Mouse (Mus musculus): ENCODE results near the gene Col18a1. TPM values are rescaled to one million over a fixed set of nuclear protein-coding genes. Genes with fewer than 3 reads are reported as not detected.

Col18a1 gene
- polyA plus RNA-seq, 1 experiment = 402 TPM

GRCm38 (mm10) chr10:77129637-77130410 lies 36.5 kb downstream of the Col18a1 start:
- H3K36me3 ChIP-seq (ENCODE audit: control insufficient read depth, insufficient read depth) = no peaks in the 10 kb centered on the region
- no peaks in the 10 kb centered on the region for H3K27me3 ChIP-seq (ENCODE audit: control insufficient read depth, insufficient read depth, insufficient read length)
- H3K79me2 ChIP-seq (ENCODE audit: control insufficient read depth, insufficient read depth) = peaks cover 84% of the 10 kb centered on the region

GRCm38 (mm10) chr10:77127926-77128325 lies 38.4 kb downstream of the Col18a1 start:
- Histone ChIP-seq H3K79me2 (ENCODE audit: control insufficient read depth, insufficient read depth) (peaks cover 80% of the 10 kb centered on the region), H3K4me2 (ENCODE audit: low read depth) (no peak overlapping the region), H3K36me3 (ENCODE audit: control insufficient read depth, insufficient read depth) (peaks cover 2% of the 10 kb centered on the region), H3ac (ENCODE audit: control insufficient read depth, insufficient read length) (no peak overlapping the region), H3K4me3 (no peak overlapping the region), H3K27me3 (ENCODE audit: control insufficient read depth, insufficient read depth, insufficient read length) (no peaks in the 10 kb centered on the region)
- TF ChIP-seq MYOG (IDR thresholded peaks at IDR 0.05; ENCODE audit: control insufficient read depth in 1 of 3, insufficient read depth in 1 of 3, insufficient read length in 2 of 3, low read depth in 2 of 3) (peak in 1 of 3 experiments; percentile 22), REST (IDR thresholded peaks at IDR 0.05; ENCODE audit: insufficient read depth, insufficient read length) (no peak), POLR2AphosphoS2 (IDR thresholded peaks at IDR 0.05; ENCODE audit: insufficient read length, low read depth) (peak; percentile 27), TCF12 (IDR thresholded peaks at IDR 0.05; ENCODE audit: insufficient read depth, poor library complexity, severe bottlenecking) (no peak), MYOD1 (IDR thresholded peaks at IDR 0.05; ENCODE audit: control insufficient read depth in 1 of 3, insufficient read length in 2 of 3, low read depth in 2 of 3) (no peak)

More at GRCm38 (mm10) chr10:77129637-77130410, 36.5 kb downstream of the Col18a1 start:
- Histone ChIP-seq H3ac (ENCODE audit: control insufficient read depth, insufficient read length) (no peak overlapping the region), H3K4me3 (no peak overlapping the region), H3K4me2 (ENCODE audit: low read depth) (peak overlapping the region; percentile 55)
- TF ChIP-seq CEBPB (IDR thresholded peaks at IDR 0.05; ENCODE audit: insufficient read depth, poor library complexity, severe bottlenecking) (no peak), REST (IDR thresholded peaks at IDR 0.05; ENCODE audit: insufficient read depth, insufficient read length) (no peak), SRF (IDR thresholded peaks at IDR 0.05; ENCODE audit: control insufficient read depth, insufficient read length, low read depth) (no peak), MYOG (IDR thresholded peaks at IDR 0.05; ENCODE audit: control insufficient read depth in 1 of 3, insufficient read depth in 1 of 3, insufficient read length in 2 of 3, low read depth in 2 of 3) (peak in 2 of 3 experiments; percentile 94 to 97), MAX (IDR thresholded peaks at IDR 0.05; ENCODE audit: low read depth) (no peak), TCF3 (IDR thresholded peaks at IDR 0.05; ENCODE audit: insufficient read length, low read depth) (peak; percentile 99), POLR2A (IDR thresholded peaks at IDR 0.05; ENCODE audit: insufficient read length, low read depth) (no peak), TCF12 (IDR thresholded peaks at IDR 0.05; ENCODE audit: insufficient read depth, poor library complexity, severe bottlenecking) (peak; percentile 99), USF1 (IDR thresholded peaks at IDR 0.05; ENCODE audit: low read depth) (no peak), POLR2AphosphoS2 (IDR thresholded peaks at IDR 0.05; ENCODE audit: insufficient read length, low read depth) (no peak), MYOD1 (IDR thresholded peaks at IDR 0.05; ENCODE audit: control insufficient read depth in 1 of 3, insufficient read length in 2 of 3, low read depth in 2 of 3) (peak; percentile 58 to 98 (median 97)), E2F4 (IDR thresholded peaks at IDR 0.05; ENCODE audit: insufficient read depth) (no peak)

- no peak for TF ChIP-seq E2F4 (IDR thresholded peaks at IDR 0.05; ENCODE audit: insufficient read depth)
- TF ChIP-seq POLR2AphosphoS2 (IDR thresholded peaks at IDR 0.05; ENCODE audit: insufficient read length, low read depth) = no peak
- TF ChIP-seq POLR2A (IDR thresholded peaks at IDR 0.05; ENCODE audit: insufficient read length, low read depth) = no peak
- no peak for TF ChIP-seq MYOG (IDR thresholded peaks at IDR 0.05; ENCODE audit: control insufficient read depth in 1 of 3, insufficient read depth in 1 of 3, insufficient read length in 2 of 3, low read depth in 2 of 3)
- TF ChIP-seq TCF3 (IDR thresholded peaks at IDR 0.05; ENCODE audit: insufficient read length, low read depth) = no peak
- TF ChIP-seq TCF12 (IDR thresholded peaks at IDR 0.05; ENCODE audit: insufficient read depth, poor library complexity, severe bottlenecking) = no peak
- TF ChIP-seq MYOD1 (IDR thresholded peaks at IDR 0.05; ENCODE audit: control insufficient read depth in 1 of 3, insufficient read length in 2 of 3, low read depth in 2 of 3) = no peak
- no peak overlapping the region for H3ac ChIP-seq (ENCODE audit: control insufficient read depth, insufficient read length)
- peaks cover 78% of the 10 kb centered on the region for H3K79me2 ChIP-seq (ENCODE audit: control insufficient read depth, insufficient read depth)
- H3K36me3 ChIP-seq (ENCODE audit: control insufficient read depth, insufficient read depth) = peaks cover 8% of the 10 kb centered on the region
- no peak overlapping the region for H3K4me3 ChIP-seq
- no peaks in the 10 kb centered on the region for H3K27me3 ChIP-seq (ENCODE audit: control insufficient read depth, insufficient read depth, insufficient read length)
- no peak overlapping the region for H3K4me2 ChIP-seq (ENCODE audit: low read depth)
Measured at GRCm38 (mm10) chr10:77126590-77126989, 39.8 kb downstream of the Col18a1 start.

GRCm38 (mm10) chr10:77125078-77125731 lies 41.1 kb downstream of the Col18a1 start:
- TF ChIP-seq CEBPB (IDR thresholded peaks at IDR 0.05; ENCODE audit: insufficient read depth, poor library complexity, severe bottlenecking) = no peak
- TF ChIP-seq E2F4 (IDR thresholded peaks at IDR 0.05; ENCODE audit: insufficient read depth) = no peak
- TF ChIP-seq TCF3 (IDR thresholded peaks at IDR 0.05; ENCODE audit: insufficient read length, low read depth) = no peak
- TF ChIP-seq TCF12 (IDR thresholded peaks at IDR 0.05; ENCODE audit: insufficient read depth, poor library complexity, severe bottlenecking) = no peak
- no peak for TF ChIP-seq POLR2AphosphoS2 (IDR thresholded peaks at IDR 0.05; ENCODE audit: insufficient read length, low read depth)
- no peak for TF ChIP-seq MAX (IDR thresholded peaks at IDR 0.05; ENCODE audit: low read depth)
- TF ChIP-seq REST (IDR thresholded peaks at IDR 0.05; ENCODE audit: insufficient read depth, insufficient read length) = no peak
- no peak for TF ChIP-seq USF1 (IDR thresholded peaks at IDR 0.05; ENCODE audit: low read depth)
- TF ChIP-seq MYOG (IDR thresholded peaks at IDR 0.05; ENCODE audit: control insufficient read depth in 1 of 3, insufficient read depth in 1 of 3, insufficient read length in 2 of 3, low read depth in 2 of 3) = no peak
- no peak for TF ChIP-seq POLR2A (IDR thresholded peaks at IDR 0.05; ENCODE audit: insufficient read length, low read depth)
- TF ChIP-seq MYOD1 (IDR thresholded peaks at IDR 0.05; ENCODE audit: control insufficient read depth in 1 of 3, insufficient read length in 2 of 3, low read depth in 2 of 3) = no peak
- TF ChIP-seq SRF (IDR thresholded peaks at IDR 0.05; ENCODE audit: control insufficient read depth, insufficient read length, low read depth) = no peak
- H3ac ChIP-seq (ENCODE audit: control insufficient read depth, insufficient read length) = no peak overlapping the region
- peaks cover 16% of the 10 kb centered on the region for H3K36me3 ChIP-seq (ENCODE audit: control insufficient read depth, insufficient read depth)
- no peak overlapping the region for H3K4me3 ChIP-seq
- H3K4me2 ChIP-seq (ENCODE audit: low read depth) = no peak overlapping the region
- H3K27me3 ChIP-seq (ENCODE audit: control insufficient read depth, insufficient read depth, insufficient read length) = no peaks in the 10 kb centered on the region
- H3K79me2 ChIP-seq (ENCODE audit: control insufficient read depth, insufficient read depth) = peaks cover 82% of the 10 kb centered on the region

Data from myocyte (in vitro differentiated cells).